ENCODE assay signal across 27 mouse cellular contexts in the genomic region with DNA sequence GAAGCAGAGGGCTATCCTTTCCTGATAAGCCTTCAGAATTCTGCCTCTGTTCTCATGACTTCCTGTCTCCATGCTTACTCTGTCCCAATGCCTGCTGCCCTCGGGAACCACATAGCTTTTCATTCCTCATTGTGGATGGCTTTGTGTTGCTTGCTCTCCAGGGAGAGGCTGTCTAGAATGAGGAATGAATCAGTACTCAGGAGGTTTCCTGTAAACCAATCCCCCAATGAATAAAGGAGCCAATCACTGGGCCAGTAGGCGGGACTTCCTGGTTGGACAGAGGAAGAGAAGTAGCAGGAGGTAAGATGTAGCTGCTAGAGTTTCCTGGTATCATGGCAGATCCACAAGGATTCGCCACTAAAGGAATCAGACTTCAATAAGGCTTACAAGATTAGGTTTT. TPM values are rescaled to one million over a fixed set of nuclear protein-coding genes. Genes with fewer than 3 reads are reported as not detected.
DNase-seq lines count a peak whose midpoint lies in the region; TF ChIP-seq lines count a peak whose summit lies in the region.
"Had no signal": no experiment of that assay in that cellular context is flagged by ENCODE, and none has a peak within 500 bp of the region (broad histone marks: within the 10 kb centered on the region; RNA-seq: fewer than 3 reads in every experiment).

No protein-coding gene starts in this region.

- H3ac ChIP-seq in myocyte (ENCODE audit: control insufficient read depth, insufficient read length): no peak overlapping the region

- 88% methylated on average over 3 of the region's 3 CpGs for WGBS in thymus, adult 2 months

- H3K79me2 ChIP-seq in myocyte (ENCODE audit: control insufficient read depth, insufficient read depth): no peaks in the 10 kb centered on the region

- no peaks in the 10 kb centered on the region for H3K27me3 ChIP-seq in thymus, adult 2 months (ENCODE audit: control insufficient read depth, insufficient read depth, low read length)
- H3K27me3 ChIP-seq in myocyte (ENCODE audit: control insufficient read depth, insufficient read depth, insufficient read length): no peaks in the 10 kb centered on the region
- H3K27me3 ChIP-seq: forebrain, embryonic 12.5 days; limb, embryonic 12.5 days; liver, embryonic 12.5 days; midbrain, embryonic 13.5 days; neural tube, embryonic 13.5 days had no signal

- H3K36me3 ChIP-seq in thymus, adult 2 months (ENCODE audit: control insufficient read depth, insufficient read depth, low read length): no peaks in the 10 kb centered on the region
- H3K36me3 ChIP-seq in myocyte (ENCODE audit: control insufficient read depth, insufficient read depth): no peaks in the 10 kb centered on the region
- H3K36me3 ChIP-seq: embryonic facial prominence, embryonic 10.5 days; forebrain, embryonic 12.5 days; G1E; limb, embryonic 12.5 days; liver, embryonic 12.5 days; midbrain, embryonic 13.5 days; neural tube, embryonic 13.5 days had no signal

- TF ChIP-seq POLR2A in thymus, adult 2 months (IDR thresholded peaks at IDR 0.05; ENCODE audit: control insufficient read depth, extremely low read depth, insufficient read depth, low read length, poor library complexity): no peak
- peak; percentile 17 for TF ChIP-seq POLR2A in myocyte (IDR thresholded peaks at IDR 0.05; ENCODE audit: insufficient read length, low read depth)

- H3K4me1 ChIP-seq in thymus, adult 2 months (replicated peaks; ENCODE audit: control insufficient read depth, insufficient read depth, low read length): no peaks in the 10 kb centered on the region
- H3K4me1 ChIP-seq: embryonic facial prominence, embryonic 10.5 days; forebrain, embryonic 12.5 days; limb, embryonic 12.5 days; liver, embryonic 12.5 days; midbrain, embryonic 13.5 days; neural tube, embryonic 13.5 days had no signal

- no peak overlapping the region for H3K4me3 ChIP-seq in thymus, adult 2 months (ENCODE audit: control insufficient read depth, insufficient read depth, low read length)
- no peak overlapping the region for H3K4me3 ChIP-seq in myocyte
- H3K4me3 ChIP-seq: embryonic facial prominence, embryonic 10.5 days; forebrain, embryonic 12.5 days; heart, adult 2 months; left cerebral cortex, adult 2 months; limb, embryonic 12.5 days; liver, embryonic 12.5 days; midbrain, embryonic 13.5 days; neural tube, embryonic 13.5 days had no signal

- H3K4me2 ChIP-seq in myocyte (ENCODE audit: low read depth): peak overlapping the region; percentile 24
- H3K4me2 ChIP-seq: forebrain, embryonic 12.5 days; limb, embryonic 12.5 days; liver, embryonic 12.5 days; midbrain, embryonic 13.5 days; neural tube, embryonic 13.5 days had no signal

- no peak overlapping the region for H3K27ac ChIP-seq in thymus, adult 2 months (ENCODE audit: control insufficient read depth, insufficient read depth, low read length)
- H3K27ac ChIP-seq: embryonic facial prominence, embryonic 10.5 days; forebrain, embryonic 12.5 days; heart, adult 2 months; left cerebral cortex, adult 2 months; limb, embryonic 12.5 days; liver, embryonic 12.5 days; midbrain, embryonic 13.5 days; neural tube, embryonic 13.5 days had no signal

- no peak for TF ChIP-seq CTCF in thymus, adult 2 months (IDR thresholded peaks at IDR 0.05; ENCODE audit: borderline replicate concordance, control insufficient read depth, extremely low read depth, insufficient read depth, low read length, poor library complexity)

- DNase-seq in heart, adult 9 months (ENCODE audit: low spot score in 2 of 2): peak; percentile 14
- DNase-seq in heart, adult 8-10 months (ENCODE audit: low spot score): no peak
- peak; percentile 8 for DNase-seq in thymus, postnatal 4 days
- DNase-seq in thymus, adult 2 months: no peak
- DNase-seq in ZHBTc4 (ENCODE audit: low read depth, low spot score): peak; percentile 9
- DNase-seq in lung, postnatal 36 days: no peak
- no peak for DNase-seq in gastrocnemius, adult 8-10 months (ENCODE audit: low spot score in 2 of 2)
- DNase-seq: adrenal gland, postnatal 25 days; cerebellum, adult 11-12 months; cerebellum, postnatal 14 days; gastrocnemius, postnatal 14 days; heart, adult 2 months; kidney, adult 8-10 months; lung, adult 2 months; thymus, postnatal 36 days had no signal

TF ChIP-seq in myocyte, 11 proteins besides CTCF, POLR2A, EP300 and RAD21:
- TF ChIP-seq REST (IDR thresholded peaks at IDR 0.05; ENCODE audit: insufficient read depth, insufficient read length): no peak
- no peak for TF ChIP-seq MYOD1 (IDR thresholded peaks at IDR 0.05; ENCODE audit: control insufficient read depth in 1 of 3, insufficient read length in 2 of 3, low read depth in 2 of 3)
- TF ChIP-seq TCF12 (IDR thresholded peaks at IDR 0.05; ENCODE audit: insufficient read depth, poor library complexity, severe bottlenecking): no peak
- TF ChIP-seq USF1 (IDR thresholded peaks at IDR 0.05; ENCODE audit: low read depth): no peak
- TF ChIP-seq MYOG (IDR thresholded peaks at IDR 0.05; ENCODE audit: control insufficient read depth in 1 of 3, insufficient read depth in 1 of 3, insufficient read length in 2 of 3, low read depth in 2 of 3): no peak
- TF ChIP-seq CEBPB (IDR thresholded peaks at IDR 0.05; ENCODE audit: insufficient read depth, poor library complexity, severe bottlenecking): no peak
- no peak for TF ChIP-seq TCF3 (IDR thresholded peaks at IDR 0.05; ENCODE audit: insufficient read length, low read depth)
- no peak for TF ChIP-seq E2F4 (IDR thresholded peaks at IDR 0.05; ENCODE audit: insufficient read depth)
- no peak for TF ChIP-seq SRF (IDR thresholded peaks at IDR 0.05; ENCODE audit: control insufficient read depth, insufficient read length, low read depth)
- TF ChIP-seq POLR2AphosphoS2 (IDR thresholded peaks at IDR 0.05; ENCODE audit: insufficient read length, low read depth): no peak
- TF ChIP-seq MAX (IDR thresholded peaks at IDR 0.05; ENCODE audit: low read depth): no peak

RNA-seq across cellular contexts. Expression of a gene that starts 44.1 kb away (rescaled TPM):
- not detected for total RNA-seq in heart, adult 8-10 months (2022)
- polyA plus RNA-seq in thymus, adult 2 months (2012; rRNA removed): not detected in 2 replicates
- polyA plus RNA-seq in myocyte (2012; fragmentation: generic; extraction: Trizol): 0.12 TPM
- not detected for total RNA-seq in gastrocnemius, adult 8-10 months (2022)
- total RNA-seq: adrenal gland, postnatal 25 days; gastrocnemius, postnatal 14 days; heart, adult 2 months; hematopoietic stem cell, adult 5-6 weeks; left cerebral cortex, adult 2 months had no signal
- polyA plus RNA-seq: embryonic facial prominence, embryonic 10.5 days; forebrain, embryonic 12.5 days; frontal cortex, adult 2 months; G1E; heart, adult 2 months; limb, embryonic 12.5 days; liver, embryonic 12.5 days; lung, adult 2 months; midbrain, embryonic 13.5 days; neural tube, embryonic 13.5 days; small intestine, adult 2 months had no signal

Comparison
In these comparisons a context has a peak if more than half of its experiments do, and no peak if none do; other contexts are left out.
1. DNase-seq: peak in heart, adult 9 months (2 of 2), thymus, postnatal 4 days (single experiment) and ZHBTc4 (single experiment); none in heart, adult 8-10 months (single experiment), thymus, adult 2 months (single experiment), lung, postnatal 36 days (single experiment) and gastrocnemius, adult 8-10 months (0 of 2).